Mouse (Mus musculus): ENCODE measurements around the gene Parp6. TPM values are rescaled to one million over a fixed set of nuclear protein-coding genes. Genes with fewer than 3 reads are reported as not detected.

Parp6 gene
- total RNA-seq, 2 experiments from 2014 or later: 25.7 to 26.0 TPM

DNA sequence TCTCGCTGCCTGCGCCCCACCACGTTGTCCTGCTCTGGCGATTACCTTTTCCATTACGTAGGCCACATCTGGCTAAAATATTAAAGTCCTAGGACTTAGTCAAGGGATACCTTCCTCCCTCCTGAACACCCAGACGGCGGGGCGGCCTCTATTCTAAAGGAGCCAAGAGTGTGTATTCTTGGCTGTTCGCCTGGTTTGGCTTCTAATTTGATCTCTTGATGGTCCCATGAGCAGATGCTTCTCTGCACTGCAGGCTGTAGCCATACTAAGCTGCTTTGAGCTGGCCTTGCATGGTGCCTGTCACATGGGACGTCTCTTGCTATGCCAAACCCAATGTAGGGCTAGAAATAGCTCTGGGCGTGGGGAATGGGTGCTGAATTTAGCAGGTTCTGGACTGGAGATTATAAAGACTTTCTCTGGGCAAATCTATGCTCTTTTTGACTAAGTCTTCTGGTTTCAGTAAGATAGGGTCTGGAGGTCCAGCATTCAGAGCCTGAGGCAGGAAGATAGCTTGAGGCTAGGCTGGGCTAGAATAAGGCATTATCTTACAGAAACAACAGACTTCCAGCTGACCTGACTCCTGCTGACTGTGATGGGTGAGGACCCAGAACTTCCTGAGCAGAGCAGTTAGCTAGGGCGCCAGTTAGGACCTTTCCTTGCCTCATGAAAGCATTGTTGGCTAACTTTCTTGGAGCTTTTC is 55.3 kb downstream of the Parp6 start:
- DNase-seq: peak; percentile 83
- peak overlapping the region; percentile 55 for H3K4me3 ChIP-seq
- TF ChIP-seq CTCF (IDR thresholded peaks at IDR 0.05): no peak
- intact Hi-C loops (cut with DNase I): loop anchor here (2.0 kb wide), 1 partner anchor 14 kb away; no protein-coding TSS in a partner anchor
- H3K27ac ChIP-seq: peak overlapping the region; percentile 99

GRCm38 (mm10) chr9:59673427-59673826 is 56.3 kb downstream of the Parp6 start:
- peak; percentile 23 for DNase-seq
- H3K27ac ChIP-seq: peak overlapping the region; percentile 99
- TF ChIP-seq CTCF (IDR thresholded peaks at IDR 0.05): no peak
- intact Hi-C loops (cut with DNase I): loop anchor here (2.0 kb wide), 1 partner anchor 15 kb away; no protein-coding TSS in a partner anchor
- H3K4me3 ChIP-seq: peak overlapping the region; percentile 55

GRCm38 (mm10) chr9:59675598-59675997 is 58.5 kb downstream of the Parp6 start:
- peak; percentile 37; the same call in 1 of the 2 replicates for TF ChIP-seq CTCF (IDR thresholded peaks at IDR 0.05)
- DNase-seq: peak; percentile 82
- Histone ChIP-seq H3K4me3 (no peak overlapping the region), H3K27ac (peak overlapping the region; percentile 99)
- intact Hi-C loops (cut with DNase I): no loop called here

DNA sequence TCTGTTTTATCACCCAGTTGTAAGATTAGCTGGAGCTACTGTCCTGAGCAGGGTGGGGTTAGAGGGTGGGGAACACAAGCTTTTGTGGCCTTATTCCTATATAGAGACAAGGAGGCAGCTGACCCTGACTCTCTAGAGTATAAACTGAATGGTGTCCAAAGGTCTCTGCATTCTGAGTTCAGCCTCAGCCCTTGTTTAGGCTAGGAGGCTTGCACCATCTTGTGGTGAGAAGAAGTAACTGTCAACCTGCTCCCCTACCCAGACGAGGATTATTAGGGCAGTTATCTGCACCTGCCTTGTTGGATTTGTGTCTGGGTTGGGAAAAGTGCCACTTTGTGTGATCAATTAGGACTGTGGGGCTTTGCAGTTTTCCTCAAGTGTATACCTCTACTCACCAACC is 61.2 kb downstream of the Parp6 start:
- H3K27ac ChIP-seq: peak overlapping the region; percentile 52
- intact Hi-C loops (cut with DNase I): no loop called here
- peak; percentile 80 for TF ChIP-seq CTCF (IDR thresholded peaks at IDR 0.05)
- peak; percentile 45 for DNase-seq
- no peak overlapping the region for H3K4me3 ChIP-seq

DNA sequence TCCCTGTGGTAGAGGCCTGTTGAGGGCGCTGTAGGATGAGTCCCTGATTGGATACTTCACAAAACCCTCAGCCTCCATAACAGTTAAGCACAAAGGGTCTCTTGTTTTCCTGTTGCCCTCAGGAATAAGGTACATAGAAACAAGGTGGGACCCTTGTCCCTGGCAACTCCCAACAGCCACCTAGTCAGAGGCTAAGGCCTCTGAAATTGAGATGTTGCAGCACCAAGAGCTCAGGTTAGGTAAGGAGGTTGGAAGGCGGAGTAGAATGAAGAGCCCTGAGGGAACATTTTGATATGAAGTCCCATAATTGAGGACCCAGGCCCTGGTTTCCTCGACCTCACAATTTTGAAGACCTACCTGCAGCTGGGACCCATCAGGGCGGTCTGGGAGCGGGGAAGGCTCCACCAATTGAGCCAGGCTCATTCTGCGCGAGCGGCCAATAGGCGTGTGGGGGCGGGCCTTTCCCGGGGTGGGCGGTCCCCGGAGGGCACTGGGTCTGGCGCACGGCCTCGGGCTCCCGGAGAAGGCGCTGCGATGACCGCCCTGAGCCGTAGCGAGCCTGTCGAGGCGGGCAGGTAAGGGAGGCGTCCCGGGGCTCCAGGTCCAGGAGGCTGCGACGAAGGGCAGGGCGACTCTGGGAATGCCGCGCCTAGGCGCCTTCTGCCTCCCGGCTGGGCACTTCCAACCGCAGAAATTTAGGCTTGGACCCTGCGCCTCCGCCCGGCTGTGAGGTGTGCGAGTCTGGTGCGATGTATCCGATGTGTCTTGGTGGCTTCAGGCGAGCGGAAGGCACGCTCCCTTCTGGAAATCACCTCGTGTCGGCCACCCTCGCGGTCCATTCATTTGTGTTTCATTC is 62.8 kb downstream of the Parp6 start, which contains the start of gene Gramd2:
Gramd2 (plus strand) TSS at position 467 of the 856 bp plus-strand sequence.
- Histone ChIP-seq H3K27ac (peak within 1 kb of the TSS; percentile 17; the same call in 1 of the 2 replicates), H3K4me3 (peak within 1 kb of the TSS; percentile 65)
- TF ChIP-seq CTCF (IDR thresholded peaks at IDR 0.05): no peak
- DNase-seq: peak; percentile 90
- intact Hi-C loops (cut with DNase I): no loop called here

GRCm38 (mm10) chr9:59680534-59680875 is 63.4 kb downstream of the Parp6 start:
- Histone ChIP-seq H3K4me3 (peak overlapping the region; percentile 65), H3K27ac (no peak overlapping the region)
- TF ChIP-seq CTCF (IDR thresholded peaks at IDR 0.05): no peak
- intact Hi-C loops (cut with DNase I): no loop called here
- DNase-seq: no peak

GRCm38 (mm10) chr9:59684020-59684419 is 66.9 kb downstream of the Parp6 start:
- no peak for DNase-seq
- no peak overlapping the region for H3K27ac ChIP-seq
- intact Hi-C loops (cut with DNase I): no loop called here
- no peak for TF ChIP-seq CTCF (IDR thresholded peaks at IDR 0.05)
- no peak overlapping the region for H3K4me3 ChIP-seq

- no peak overlapping the region for H3K27ac ChIP-seq
- no peak for DNase-seq
- TF ChIP-seq CTCF (IDR thresholded peaks at IDR 0.05): no peak
- H3K4me3 ChIP-seq: no peak overlapping the region
- intact Hi-C loops (cut with DNase I): no loop called here
Observed at GRCm38 (mm10) chr9:59687416-59688046, 70.4 kb downstream of the Parp6 start.

DNA sequence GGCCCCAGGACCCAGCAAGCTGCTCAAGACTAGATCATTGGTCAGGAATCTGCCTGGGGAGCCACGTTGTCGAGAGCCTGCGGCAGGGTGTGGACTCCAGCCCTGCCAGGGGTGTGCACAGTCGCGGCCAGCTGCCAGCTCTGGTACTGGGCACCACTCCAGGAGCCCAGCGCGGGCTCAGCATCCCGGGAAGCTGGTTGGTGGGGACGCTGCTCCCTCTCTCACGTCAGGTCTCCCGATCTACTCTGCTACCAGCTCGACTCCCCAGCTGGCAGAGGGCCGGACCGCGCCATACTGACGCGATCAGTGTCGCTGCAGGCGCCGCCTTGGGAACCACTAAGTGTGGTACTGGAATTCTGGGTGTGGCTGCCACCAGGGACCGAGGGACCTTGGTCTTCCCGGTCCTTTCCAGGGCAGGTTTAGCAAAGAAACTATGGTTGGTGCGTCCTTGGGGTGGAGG is 74.6 kb downstream of the Parp6 start:
- intact Hi-C loops (cut with DNase I): no loop called here
- Histone ChIP-seq H3K27ac (peak overlapping the region; percentile 61), H3K4me3 (peak overlapping the region; percentile 69)
- no peak for TF ChIP-seq CTCF (IDR thresholded peaks at IDR 0.05)
- DNase-seq: peak; percentile 90

DNA sequence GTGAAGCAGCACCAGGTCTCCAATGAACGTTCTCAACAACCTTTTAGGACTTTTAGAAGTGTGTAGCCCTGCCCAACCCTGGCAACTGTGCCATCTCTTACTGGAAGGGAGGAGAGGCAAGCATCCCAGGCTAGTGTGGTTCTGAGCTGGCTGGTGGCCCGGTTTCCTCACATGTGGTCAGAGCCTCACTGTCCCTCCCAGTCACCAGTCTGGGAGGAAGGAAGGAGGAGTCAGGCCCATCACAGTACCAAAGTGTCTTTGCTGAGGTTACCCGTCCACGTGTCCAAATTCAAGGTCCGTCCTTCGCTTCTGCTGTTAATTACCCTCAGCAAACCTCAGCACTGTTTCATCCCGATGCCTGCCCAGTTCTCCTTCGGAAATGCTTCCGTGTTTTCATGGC is 75.1 kb downstream of the Parp6 start:
- peak overlapping the region; percentile 69 for H3K4me3 ChIP-seq
- peak; percentile 70 for DNase-seq
- peak overlapping the region; percentile 61 for H3K27ac ChIP-seq
- intact Hi-C loops (cut with DNase I): no loop called here
- TF ChIP-seq CTCF (IDR thresholded peaks at IDR 0.05): no peak

DNA sequence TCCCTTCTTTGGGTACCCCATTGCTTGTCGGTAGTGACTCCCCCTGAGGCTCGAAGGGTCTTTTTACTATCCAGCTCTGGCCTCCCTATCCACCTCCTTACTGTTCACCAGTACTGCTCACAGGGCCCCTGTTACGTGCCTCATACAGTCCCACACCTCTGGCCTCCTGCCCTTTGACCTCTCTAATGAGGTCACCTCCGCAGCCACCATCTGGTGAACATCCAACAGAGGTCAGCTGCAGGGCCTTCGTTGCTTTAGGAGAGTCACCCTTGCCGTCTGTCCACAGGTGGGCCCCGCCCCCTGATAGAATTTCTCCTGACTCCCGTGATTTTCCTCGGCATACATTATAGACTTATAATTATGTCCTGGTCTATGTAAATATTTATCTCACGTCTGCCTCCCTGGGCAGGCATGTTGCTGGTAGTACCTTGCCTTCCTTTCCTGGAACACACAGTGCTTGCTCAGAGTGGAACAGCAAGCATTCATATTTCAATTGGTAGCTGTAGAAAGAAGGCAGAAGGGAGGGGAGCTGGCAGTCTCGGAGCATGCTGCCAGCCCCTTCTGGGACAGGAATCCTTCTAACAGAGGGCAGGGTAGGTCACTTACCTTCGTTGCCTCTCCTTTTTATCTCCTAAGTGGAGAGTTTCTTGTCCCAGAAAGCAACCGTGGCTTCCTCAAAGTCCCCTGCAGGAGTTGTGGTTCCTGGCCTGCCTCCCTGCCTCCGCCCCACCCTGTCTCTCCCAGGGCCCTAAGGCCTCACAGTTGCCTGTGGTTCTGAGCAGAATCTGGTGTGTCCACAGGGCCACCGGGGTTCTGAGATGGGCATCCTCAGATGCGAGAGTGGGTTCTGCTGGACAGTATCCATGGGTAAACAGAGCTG is 77.7 kb downstream of the Parp6 start:
- TF ChIP-seq CTCF (IDR thresholded peaks at IDR 0.05): no peak
- Histone ChIP-seq H3K27ac (peak overlapping the region; percentile 79), H3K4me3 (no peak overlapping the region)
- intact Hi-C loops (cut with DNase I): no loop called here
- no peak for DNase-seq

DNA sequence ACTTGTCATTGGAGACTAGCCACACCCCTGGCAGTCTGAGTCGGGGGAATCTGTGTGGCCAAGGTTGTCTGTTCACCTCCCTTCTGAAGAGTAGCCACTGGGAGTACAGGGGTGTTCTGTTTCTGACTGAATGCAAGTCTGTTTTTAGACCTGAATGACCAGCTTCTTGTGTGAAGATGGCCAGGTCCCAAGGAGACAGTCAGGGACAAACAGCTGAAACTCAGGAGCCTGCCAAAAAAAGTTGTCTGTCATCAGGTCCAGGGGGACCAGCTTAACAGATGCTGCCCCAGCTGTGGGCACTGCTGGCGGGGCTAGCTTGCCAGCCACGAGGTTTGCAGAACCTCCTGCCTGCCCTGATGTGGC is 78.3 kb downstream of the Parp6 start:
- Histone ChIP-seq H3K27ac (peak overlapping the region; percentile 79), H3K4me3 (no peak overlapping the region)
- peak; percentile 58 for DNase-seq
- no peak for TF ChIP-seq CTCF (IDR thresholded peaks at IDR 0.05)
- intact Hi-C loops (cut with DNase I): no loop called here
